Mouse (Mus musculus): ENCODE results near the gene Gstm3. TPM values are rescaled to one million over a fixed set of nuclear protein-coding genes. Genes with fewer than 3 reads are reported as not detected.
A peak's percentile ranks its signal among the peaks of the same experiment; 100 is the strongest.
"Not testable (repeated sequence)": the region's sequence is repeated elsewhere in the genome, so short reads cannot be mapped to it uniquely, and the experiment has no call there.

Gene Gstm3
- polyA plus RNA-seq, 1 experiment, result 159 TPM

- TF ChIP-seq POLR2A (IDR thresholded peaks at IDR 0.05; ENCODE audit: low read depth, low read length), result no peak
- TF ChIP-seq CTCF (IDR thresholded peaks at IDR 0.05; ENCODE audit: extremely low read depth, insufficient read length, insufficient replicate concordance, low read depth, low read length), result no peak
- H3K36me3 ChIP-seq (ENCODE audit: control insufficient read depth, insufficient read depth, low read length), result no peaks in the 10 kb centered on the region
- no peaks in the 10 kb centered on the region for H3K27me3 ChIP-seq (ENCODE audit: control insufficient read depth, insufficient read depth, low read length)
- peaks cover 25% of the 10 kb centered on the region for H3K4me1 ChIP-seq (ENCODE audit: control insufficient read depth, insufficient read depth, insufficient read length, low read length)
- H3K4me3 ChIP-seq (ENCODE audit: low read depth, low read length), result no peak overlapping the region
- H3K27ac ChIP-seq (ENCODE audit: insufficient read depth, low read depth, low read length), result peak overlapping the region; percentile 15; the same call in 1 of the 2 replicates
- WGBS, result 16% methylated on average over 3 of the region's 3 CpGs
Measured at GRCm38 (mm10) chr3:107972070-107972469, 3.0 kb upstream of the Gstm3 start.

- not testable (repeated sequence) for H3K27ac ChIP-seq (ENCODE audit: insufficient read depth, low read depth, low read length); H3K36me3 ChIP-seq (ENCODE audit: control insufficient read depth, insufficient read depth, low read length); H3K4me3 ChIP-seq (ENCODE audit: low read depth, low read length); H3K27me3 ChIP-seq (ENCODE audit: control insufficient read depth, insufficient read depth, low read length)
- H3K4me1 ChIP-seq (ENCODE audit: control insufficient read depth, insufficient read depth, insufficient read length, low read length), result peaks cover 20% of the 10 kb centered on the region; the same call in 1 of the 2 replicates
- WGBS, result 82% methylated on average over 3 of the region's 3 CpGs
Measured at GRCm38 (mm10) chr3:107971101-107971500, 2.0 kb upstream of the Gstm3 start.

GRCm38 (mm10) chr3:107966631-107967030 lies 2.5 kb downstream of the Gstm3 start:
- peaks cover 27% of the 10 kb centered on the region for H3K4me1 ChIP-seq (ENCODE audit: control insufficient read depth, insufficient read depth, insufficient read length, low read length)
- WGBS, result 84% methylated on average over 5 of the region's 5 CpGs
- TF ChIP-seq CTCF (IDR thresholded peaks at IDR 0.05; ENCODE audit: extremely low read depth, insufficient read length, insufficient replicate concordance, low read depth, low read length) (no peak), POLR2A (IDR thresholded peaks at IDR 0.05; ENCODE audit: low read depth, low read length) (no peak)
- no peak overlapping the region for H3K27ac ChIP-seq (ENCODE audit: insufficient read depth, low read depth, low read length)
- H3K4me3 ChIP-seq (ENCODE audit: low read depth, low read length), result no peak overlapping the region
- H3K27me3 ChIP-seq (ENCODE audit: control insufficient read depth, insufficient read depth, low read length), result no peaks in the 10 kb centered on the region
- H3K36me3 ChIP-seq (ENCODE audit: control insufficient read depth, insufficient read depth, low read length), result no peaks in the 10 kb centered on the region

GRCm38 (mm10) chr3:107965592-107965991 lies 3.5 kb downstream of the Gstm3 start:
- no peaks in the 10 kb centered on the region for H3K36me3 ChIP-seq (ENCODE audit: control insufficient read depth, insufficient read depth, low read length)
- 35% methylated on average over 1 of the region's 1 CpGs for WGBS
- H3K27ac ChIP-seq (ENCODE audit: insufficient read depth, low read depth, low read length), result peak overlapping the region; percentile 13; the same call in 1 of the 2 replicates
- peaks cover 27% of the 10 kb centered on the region for H3K4me1 ChIP-seq (ENCODE audit: control insufficient read depth, insufficient read depth, insufficient read length, low read length)
- H3K4me3 ChIP-seq (ENCODE audit: low read depth, low read length), result no peak overlapping the region
- no peak for TF ChIP-seq POLR2A (IDR thresholded peaks at IDR 0.05; ENCODE audit: low read depth, low read length)
- TF ChIP-seq CTCF (IDR thresholded peaks at IDR 0.05; ENCODE audit: extremely low read depth, insufficient read length, insufficient replicate concordance, low read depth, low read length), result no peak
- no peaks in the 10 kb centered on the region for H3K27me3 ChIP-seq (ENCODE audit: control insufficient read depth, insufficient read depth, low read length)

- H3K4me3 ChIP-seq (ENCODE audit: low read depth, low read length), result peak overlapping the region; percentile 23; the same call in 1 of the 2 replicates
- no peaks in the 10 kb centered on the region for H3K36me3 ChIP-seq (ENCODE audit: control insufficient read depth, insufficient read depth, low read length)
- no peak for TF ChIP-seq POLR2A (IDR thresholded peaks at IDR 0.05; ENCODE audit: low read depth, low read length)
- no peak for TF ChIP-seq CTCF (IDR thresholded peaks at IDR 0.05; ENCODE audit: extremely low read depth, insufficient read length, insufficient replicate concordance, low read depth, low read length)
- no peaks in the 10 kb centered on the region for H3K27me3 ChIP-seq (ENCODE audit: control insufficient read depth, insufficient read depth, low read length)
- peaks cover 26% of the 10 kb centered on the region for H3K4me1 ChIP-seq (ENCODE audit: control insufficient read depth, insufficient read depth, insufficient read length, low read length)
- WGBS, result 27% methylated on average over 5 of the region's 5 CpGs
- H3K27ac ChIP-seq (ENCODE audit: insufficient read depth, low read depth, low read length), result peak overlapping the region; percentile 83
Measured at GRCm38 (mm10) chr3:107964656-107965308, 4.3 kb downstream of the Gstm3 start.

GRCm38 (mm10) chr3:107964026-107964425 lies 5.1 kb downstream of the Gstm3 start:
- TF ChIP-seq POLR2A (IDR thresholded peaks at IDR 0.05; ENCODE audit: low read depth, low read length) (no peak), CTCF (IDR thresholded peaks at IDR 0.05; ENCODE audit: extremely low read depth, insufficient read length, insufficient replicate concordance, low read depth, low read length) (no peak)
- H3K4me1 ChIP-seq (ENCODE audit: control insufficient read depth, insufficient read depth, insufficient read length, low read length), result peaks cover 21% of the 10 kb centered on the region
- 78% methylated on average over 4 of the region's 4 CpGs for WGBS
- no peak overlapping the region for H3K4me3 ChIP-seq (ENCODE audit: low read depth, low read length)
- H3K27ac ChIP-seq (ENCODE audit: insufficient read depth, low read depth, low read length), result peak overlapping the region; percentile 69; the same call in 1 of the 2 replicates
- H3K36me3 ChIP-seq (ENCODE audit: control insufficient read depth, insufficient read depth, low read length), result no peaks in the 10 kb centered on the region
- no peaks in the 10 kb centered on the region for H3K27me3 ChIP-seq (ENCODE audit: control insufficient read depth, insufficient read depth, low read length)

- not testable (repeated sequence) for H3K4me1 ChIP-seq (ENCODE audit: control insufficient read depth, insufficient read depth, insufficient read length, low read length); H3K36me3 ChIP-seq (ENCODE audit: control insufficient read depth, insufficient read depth, low read length); H3K27me3 ChIP-seq (ENCODE audit: control insufficient read depth, insufficient read depth, low read length); H3K27ac ChIP-seq (ENCODE audit: insufficient read depth, low read depth, low read length); H3K4me3 ChIP-seq (ENCODE audit: low read depth, low read length)
- 87% methylated on average over 9 of the region's 9 CpGs for WGBS
Measured at GRCm38 (mm10) chr3:107955260-107955659, 13.8 kb downstream of the Gstm3 start.

All from small intestine, adult 2 months (tissue).